Mouse (Mus musculus): ENCODE measurements around the gene Cldn20. TPM values are rescaled to one million over a fixed set of nuclear protein-coding genes. Genes with fewer than 3 reads are reported as not detected.

Cldn20 gene
- total RNA-seq (2021) (under 1 TPM in 1 of 2 experiments, not detected in 1; 0.46 TPM), polyA plus RNA-seq (2012; rRNA removed) (0.68 TPM in 1 of 2 replicates, not detected in the other)
- long read RNA-seq, result 0 reads

- DNase-seq, result no peak
These were observed at the start of gene Cldn20 for GRCm38 (mm10) chr17:3532254-3532653. Gene Cldn20 (plus strand): TSS chr17:3532554.

GRCm38 (mm10) chr17:3483091-3483490 lies 49.3 kb upstream of the Cldn20 start:
- DNase-seq, result no peak

DNA sequence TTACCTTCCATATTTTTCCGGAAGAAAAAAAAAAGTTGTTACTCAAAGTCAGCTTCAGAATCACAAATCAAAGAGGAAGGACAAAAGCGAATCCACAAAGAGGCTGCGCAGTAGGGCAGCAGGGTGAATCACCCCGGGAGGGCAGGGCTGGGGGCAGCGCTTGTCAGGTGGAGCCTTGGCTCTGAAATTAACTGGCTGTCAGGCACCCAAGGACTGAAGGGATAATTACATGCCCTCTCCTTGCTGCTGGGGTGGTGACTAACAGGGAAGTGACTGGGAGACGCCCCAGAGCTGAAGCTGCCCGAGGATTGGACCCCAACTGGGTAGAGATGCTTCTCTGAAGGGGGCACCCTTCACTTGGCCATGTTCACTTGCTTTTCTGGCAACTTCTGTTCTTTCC lies 46.5 kb upstream of the Cldn20 start:
- DNase-seq, result peak; percentile 90

GRCm38 (mm10) chr17:3487211-3487610 lies 45.1 kb upstream of the Cldn20 start:
- no peak for DNase-seq

DNA sequence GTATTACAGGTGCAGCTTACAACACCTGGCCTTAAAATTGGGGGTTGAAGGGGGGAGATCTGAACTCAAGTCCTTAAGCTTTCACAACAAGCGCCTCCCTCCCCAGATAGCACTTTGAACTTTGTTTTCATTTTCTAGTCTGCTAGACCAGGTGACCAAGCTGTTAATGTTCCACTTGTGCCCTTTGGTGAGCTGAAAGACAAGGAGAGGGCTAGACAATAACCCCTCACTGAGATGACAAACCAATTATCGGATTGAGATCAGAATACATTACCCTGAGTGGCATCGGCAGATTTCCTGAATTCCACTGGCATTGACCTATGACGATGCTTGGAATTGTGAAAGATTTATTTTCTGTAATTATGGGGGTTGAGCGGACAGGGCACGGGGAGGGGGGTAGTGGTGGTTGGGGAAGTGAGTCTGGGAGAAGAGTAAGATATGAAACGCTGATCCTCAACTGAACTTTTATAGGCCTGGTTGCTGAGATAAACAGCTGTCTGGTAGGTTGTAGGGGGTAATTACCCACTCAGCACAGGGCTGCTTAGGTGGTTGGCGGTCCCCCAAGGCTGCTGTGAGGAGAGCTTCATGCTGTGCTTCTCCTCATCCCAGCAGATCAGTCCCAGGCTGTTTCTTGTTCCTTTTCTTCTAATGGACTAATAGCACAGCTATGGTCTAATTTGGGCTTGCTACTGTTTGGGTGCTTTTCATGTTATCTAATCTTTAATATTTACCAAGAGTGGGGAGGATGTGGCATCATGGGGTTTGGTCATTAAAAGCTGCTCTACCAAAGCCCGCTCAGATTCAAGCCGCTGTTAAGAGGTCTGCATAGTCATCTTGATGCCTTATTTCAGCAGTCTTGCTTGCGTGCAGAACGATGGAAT lies 44.4 kb upstream of the Cldn20 start:
- peak; percentile 35 for DNase-seq

DNA sequence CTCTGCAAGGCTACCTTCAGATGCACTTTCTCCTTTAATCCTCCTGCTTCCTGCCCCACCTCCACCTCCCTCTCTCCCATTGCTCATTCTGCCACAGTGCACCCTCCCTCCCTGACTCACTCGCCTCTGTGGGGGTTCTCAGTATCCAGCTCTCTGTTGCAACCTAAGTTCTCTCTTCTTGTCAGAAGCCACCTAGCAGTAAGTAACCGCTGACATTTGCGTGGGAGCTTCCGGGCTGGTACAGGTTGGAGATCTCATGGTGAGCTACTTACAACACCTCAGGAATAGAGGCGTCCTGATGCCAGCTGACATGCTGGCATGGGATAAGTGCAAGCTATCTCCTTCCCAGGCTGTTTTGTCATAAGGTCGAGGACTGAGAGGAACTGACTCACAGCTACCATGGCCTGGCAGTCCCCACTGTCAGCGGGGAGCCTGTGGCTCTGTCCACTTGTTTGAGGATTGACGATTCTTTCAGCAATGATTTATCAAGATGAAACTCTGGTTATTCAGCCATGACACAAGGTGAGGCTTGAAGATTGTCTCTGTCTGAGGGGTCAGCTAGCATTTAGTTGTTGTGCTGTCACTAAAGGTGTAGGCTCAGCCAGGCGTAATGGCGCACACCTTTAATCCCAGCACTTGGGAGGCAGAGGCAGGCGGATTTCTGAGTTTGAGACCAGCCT lies 42.0 kb upstream of the Cldn20 start:
- peak; percentile 86 for DNase-seq

GRCm38 (mm10) chr17:3491065-3491464 lies 41.3 kb upstream of the Cldn20 start:
- DNase-seq, result peak; percentile 54

DNA sequence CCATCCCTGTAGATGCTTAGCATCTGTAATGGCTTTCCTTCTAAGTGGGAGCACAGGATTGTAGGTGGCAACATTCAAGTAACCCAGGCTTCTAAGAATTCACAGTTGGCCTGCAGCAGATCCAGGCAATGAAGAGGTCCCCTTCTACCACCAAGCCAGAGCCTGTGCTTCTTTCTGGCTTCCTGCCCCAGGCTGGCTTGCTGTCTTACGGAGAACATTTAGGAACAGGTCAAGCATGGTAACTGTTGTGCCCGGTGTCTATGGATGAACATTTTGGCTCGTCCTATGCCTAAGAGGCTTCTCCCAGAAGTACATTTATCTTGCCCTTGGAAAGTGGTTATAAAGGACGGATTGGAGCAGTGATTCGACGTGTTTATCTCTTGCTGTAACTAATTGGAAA lies 40.7 kb upstream of the Cldn20 start:
- DNase-seq, result peak; percentile 23

- no peak for DNase-seq
These were observed 36.8 kb upstream of the Cldn20 start for GRCm38 (mm10) chr17:3495576-3495975.

GRCm38 (mm10) chr17:3496080-3496479 lies 36.3 kb upstream of the Cldn20 start:
- DNase-seq, result no peak

- no peak for DNase-seq
These were observed 34.3 kb upstream of the Cldn20 start for GRCm38 (mm10) chr17:3498086-3498485.

GRCm38 (mm10) chr17:3498580-3498979 lies 33.8 kb upstream of the Cldn20 start:
- no peak for DNase-seq

DNA sequence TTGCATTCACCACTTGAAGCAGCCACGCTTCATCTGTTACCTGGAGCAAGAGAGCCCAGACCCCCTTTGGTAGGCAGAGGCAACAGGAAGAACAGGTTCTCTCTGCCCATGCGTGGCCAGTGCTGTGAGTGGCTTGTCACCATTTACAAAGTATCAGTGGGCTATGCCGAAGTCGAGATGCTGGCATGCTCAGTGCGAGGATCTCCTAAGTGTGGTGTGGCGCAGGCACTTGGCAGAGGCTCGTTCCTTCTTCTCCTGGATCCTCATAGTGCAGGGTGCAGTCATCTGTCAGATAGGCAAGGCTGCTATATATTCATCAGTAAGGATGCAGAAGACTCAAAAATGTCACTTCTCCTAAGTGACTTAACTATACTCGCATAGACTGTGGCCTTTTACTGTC lies 32.9 kb upstream of the Cldn20 start:
- DNase-seq, result no peak

DNA sequence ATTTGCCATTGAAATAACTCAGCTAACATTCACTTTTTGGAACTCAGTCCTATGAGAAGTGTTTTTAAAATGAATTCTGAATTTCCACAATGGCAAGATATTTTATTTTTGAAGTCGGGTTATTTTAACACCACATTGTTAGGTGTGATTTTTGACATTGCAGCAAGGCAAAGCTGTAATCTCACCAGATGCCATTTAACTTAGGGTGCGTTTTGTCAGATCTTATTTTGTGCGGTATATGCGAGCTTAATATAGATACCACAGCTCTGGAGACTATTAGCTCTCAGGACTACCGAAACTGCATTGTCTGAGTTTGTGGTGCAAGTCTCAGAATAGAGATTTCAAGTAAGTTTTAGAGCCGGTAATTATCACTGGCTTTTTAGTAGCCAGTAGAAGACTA lies 32.3 kb upstream of the Cldn20 start:
- no peak for DNase-seq

DNA sequence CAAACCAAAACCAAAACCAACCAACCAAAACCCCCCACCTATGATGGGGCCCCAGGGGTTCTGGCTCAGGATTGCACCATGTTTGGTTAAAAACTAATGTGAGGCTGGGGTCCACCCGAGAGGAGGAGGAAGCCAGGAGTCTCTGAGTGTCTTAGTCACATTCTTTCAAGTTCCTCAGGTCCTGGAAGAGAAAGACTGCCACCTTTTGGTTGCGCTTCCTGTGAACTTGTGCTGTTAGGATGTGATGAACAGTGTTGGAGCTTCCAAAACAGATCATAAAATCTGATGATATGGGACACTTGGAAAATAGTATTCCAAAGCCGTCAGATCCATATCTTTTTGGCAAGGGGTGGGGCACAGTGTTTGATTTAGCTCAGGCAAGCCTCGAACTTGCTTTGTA lies 31.4 kb upstream of the Cldn20 start:
- no peak for DNase-seq

DNA sequence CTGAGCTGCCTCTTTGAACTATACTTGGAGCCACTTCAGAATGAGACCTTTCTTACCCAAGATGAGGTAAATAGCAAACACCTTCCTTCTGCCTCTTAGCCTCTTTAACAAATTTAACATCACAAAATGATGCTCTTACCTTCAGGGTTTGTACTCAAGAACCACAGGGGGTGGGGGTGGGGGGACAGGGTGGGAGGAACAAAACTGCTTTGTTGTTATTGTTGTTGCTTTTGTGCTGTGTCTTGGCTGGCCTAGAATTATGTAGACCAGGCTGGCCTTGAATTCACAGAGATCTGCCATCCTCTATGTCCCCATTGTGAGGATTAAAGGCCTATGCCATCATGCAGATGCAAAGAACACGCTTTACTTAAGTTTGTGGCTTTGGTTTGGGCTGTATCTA lies 26.6 kb upstream of the Cldn20 start:
- DNase-seq, result no peak

- DNase-seq, result no peak
These were observed 25.8 kb upstream of the Cldn20 start for GRCm38 (mm10) chr17:3506508-3506907.

- DNase-seq, result peak; percentile 72
These were observed 22.5 kb upstream of the Cldn20 start for GRCm38 (mm10) chr17:3509841-3510240.

DNA sequence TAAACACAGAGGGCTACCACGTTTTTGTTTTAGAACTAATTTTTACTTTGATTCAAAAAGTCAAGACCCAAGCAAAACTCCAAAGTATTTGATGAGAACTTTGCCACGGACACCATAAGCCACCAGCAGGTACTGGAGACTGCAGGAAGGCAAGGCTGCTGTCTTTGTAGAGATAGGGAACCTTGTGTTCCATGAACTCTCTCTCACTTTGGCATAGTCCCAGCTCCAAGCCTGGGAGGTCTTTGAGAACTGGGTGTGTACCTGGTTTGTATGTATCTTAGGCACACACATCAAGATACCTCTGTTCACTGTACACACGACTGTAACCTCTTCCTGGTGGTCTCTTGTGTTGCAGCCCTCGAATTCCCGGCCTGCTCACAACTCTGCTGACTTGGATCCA lies 18.0 kb upstream of the Cldn20 start:
- DNase-seq, result no peak

- no peak for DNase-seq
These were observed 16.5 kb upstream of the Cldn20 start for GRCm38 (mm10) chr17:3515851-3516250.

DNA sequence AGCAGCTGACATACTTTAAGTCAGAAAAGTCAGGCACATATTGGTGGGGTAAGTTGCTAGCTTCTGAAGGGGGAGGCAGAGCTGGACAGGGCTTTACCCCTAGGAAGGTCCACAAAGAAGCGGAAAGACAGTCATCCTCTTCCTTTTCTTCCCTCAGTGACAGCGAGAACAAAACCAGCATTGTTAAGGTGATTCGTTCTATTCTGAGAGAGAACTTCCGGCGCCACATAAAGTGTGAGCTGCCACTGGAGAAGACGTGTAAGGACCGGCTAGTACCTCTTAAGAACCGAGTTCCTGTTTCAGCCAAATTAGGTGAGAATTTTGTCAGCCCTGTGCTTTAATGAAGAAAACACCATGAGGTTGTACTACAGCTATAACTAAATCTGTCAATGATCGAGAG lies 15.9 kb upstream of the Cldn20 start:
- no peak for DNase-seq

- no peak for DNase-seq
These were observed 12.0 kb upstream of the Cldn20 start for GRCm38 (mm10) chr17:3520344-3520743.

- no peak for DNase-seq
These were observed 4.4 kb upstream of the Cldn20 start for GRCm38 (mm10) chr17:3527841-3528471.

Measured in adrenal gland, adult 2 months (tissue).